Mouse (Mus musculus): Measurements from ENCODE around the gene Shd. TPM values are rescaled to one million over a fixed set of nuclear protein-coding genes. Genes with fewer than 3 reads are reported as not detected.

Shd gene
- total and polyA plus RNA-seq, 3 experiments: 0.46 to 0.87 (median 0.47) TPM

DNA sequence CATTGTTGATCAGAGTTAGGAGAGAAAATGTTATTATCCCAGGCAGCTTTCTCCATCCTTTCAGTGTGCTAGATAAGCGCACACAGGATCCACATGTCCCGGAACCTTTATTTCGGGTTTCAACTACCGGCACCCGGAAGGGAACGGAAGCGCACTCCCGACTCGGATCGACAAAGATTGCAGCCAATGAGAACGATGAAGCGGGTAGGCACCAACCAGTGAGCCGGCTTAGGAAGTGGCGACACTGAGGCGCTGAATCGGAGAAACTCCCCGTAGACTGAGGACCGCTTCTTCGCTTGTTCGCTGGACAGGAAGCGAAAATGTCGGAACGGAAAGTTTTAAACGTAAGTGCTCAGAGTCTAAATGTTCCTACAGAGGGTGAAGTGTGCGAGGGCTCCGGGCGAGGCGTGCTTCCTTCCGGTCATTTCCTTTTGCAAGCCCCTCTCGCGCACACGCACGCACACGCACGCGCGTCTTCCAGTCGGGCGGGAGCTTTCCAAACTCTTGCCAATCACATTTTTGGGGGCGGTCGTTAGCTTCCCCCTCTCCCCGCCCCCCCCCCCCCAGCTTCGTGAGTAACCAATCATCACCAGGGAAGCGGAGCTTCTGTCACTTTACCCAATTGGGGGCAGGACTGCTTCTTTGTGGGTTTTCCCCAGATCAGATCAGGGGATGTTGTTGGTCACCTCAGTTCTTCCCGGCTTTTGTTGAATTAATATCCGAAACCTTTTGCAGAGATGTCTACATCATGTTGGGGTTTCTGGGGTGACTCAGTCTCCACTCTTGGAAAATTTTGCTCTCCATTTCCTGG lies 11.1 kb upstream of the Shd start, which contains the start of gene Yju2:
Gene Yju2, plus strand, starts transcription at position 182 of the 811 bp plus-strand sequence.
- peaks cover 26% of the 10 kb centered on the region for H3K79me2 ChIP-seq (replicated peaks; ENCODE audit: control insufficient read depth, extremely low read depth, insufficient read depth, poor library complexity, severe bottlenecking)
- in situ Hi-C loops (cut with MboI; ENCODE audit: low pct_ligation_motif_present, low pct_unique_long_range_greater_than_20kb, low sequenced_read_pairs): loop anchor here (10.0 kb wide), 1 partner anchor 64 kb away; the partner anchor contains the start of gene Zfp959
- no peaks in the 10 kb centered on the region for H3K27me3 ChIP-seq (replicated peaks)
- peak within 1 kb of the TSS; percentile 57 to 59 (median 59) for H3K4me3 ChIP-seq (replicated peaks in 1 of 3; ENCODE audit: low read depth in 2 of 3, low read length in 2 of 3, poor library complexity in 1 of 3)
- peak; percentile 95 for DNase-seq (ENCODE audit: extremely low read depth)
- dilution Hi-C loops (cut with MboI; ENCODE audit: extremely low pct_ligation_motif_present, extremely low pct_unique_long_range_greater_than_20kb, low sequenced_read_pairs): no loop called here
- peak within 1 kb of the TSS; percentile 91 for H3K4me2 ChIP-seq (ENCODE audit: insufficient read depth, low read depth, poor library complexity, severe bottlenecking)
- H3K4me1 ChIP-seq (ENCODE audit: control insufficient read depth in 1 of 2, insufficient read depth in 2 of 2): peaks cover 31 to 60% of the 10 kb centered on the region in 2 experiments
- peaks cover 52 to 73% of the 10 kb centered on the region in 2 experiments for H3K36me3 ChIP-seq (replicated peaks in 1 of 2; ENCODE audit: control insufficient read depth in 1 of 2, insufficient read depth in 1 of 2, low read length in 1 of 2)
- H3K9me3 ChIP-seq (replicated peaks; ENCODE audit: low read length): no peaks in the 10 kb centered on the region
- no peak for TF ChIP-seq UBTF (IDR thresholded peaks at IDR 0.05; ENCODE audit: low read depth, low read length)
- TF ChIP-seq KAT2A (IDR thresholded peaks at IDR 0.05; ENCODE audit: insufficient replicate concordance, low read length): peak; percentile 92
- TF ChIP-seq ZC3H11A (IDR thresholded peaks at IDR 0.05; ENCODE audit: low read depth, low read length): no peak
- no peak; the same call in 1 of the 2 replicates for TF ChIP-seq ETS1 (conservative IDR thresholded peaks at IDR 0.05; ENCODE audit: low read depth, low read length)
- peak; percentile 93 for TF ChIP-seq MAX (IDR thresholded peaks at IDR 0.05; ENCODE audit: low read length)
- TF ChIP-seq HCFC1 (IDR thresholded peaks at IDR 0.05; ENCODE audit: low read depth, low read length): peak; percentile 94
- peak; percentile 83; the same call in 1 of the 2 replicates for TF ChIP-seq MYC (IDR thresholded peaks at IDR 0.05; ENCODE audit: low read depth, low read length)
- peak; percentile 81 for TF ChIP-seq NRF1 (IDR thresholded peaks at IDR 0.05; ENCODE audit: low read depth, low read length)
- peak; percentile 87 for TF ChIP-seq SIN3A (IDR thresholded peaks at IDR 0.05; ENCODE audit: low read length)
- TF ChIP-seq EP300 (IDR thresholded peaks at IDR 0.05; ENCODE audit: low read length): no peak
- TF ChIP-seq POLR2AphosphoS2 (IDR thresholded peaks at IDR 0.05; ENCODE audit: low read depth, low read length): no peak; the same call in 1 of the 2 replicates
- TF ChIP-seq GABPA (IDR thresholded peaks at IDR 0.05; ENCODE audit: insufficient replicate concordance, low read depth, low read length): peak; percentile 31; the same call in 1 of the 2 replicates
- 0 out of 2 replicates have a peak, but pooled peaks have one; percentile 70 for TF ChIP-seq E2F4 (IDR thresholded peaks at IDR 0.05; ENCODE audit: insufficient replicate concordance, low read depth, low read length)
- peak; percentile 54; the same call in 1 of the 2 replicates for TF ChIP-seq MEF2A (IDR thresholded peaks at IDR 0.05; ENCODE audit: borderline replicate concordance, low read depth, low read length)
- TF ChIP-seq JUN (IDR thresholded peaks at IDR 0.05; ENCODE audit: insufficient read depth, low read depth, low read length): no peak
- TF ChIP-seq NELFE (IDR thresholded peaks at IDR 0.05; ENCODE audit: low read depth, low read length): peak; percentile 55
- peak; percentile 70 for TF ChIP-seq POLR2A (IDR thresholded peaks at IDR 0.05; ENCODE audit: low read depth, low read length)
- no peak for TF ChIP-seq USF2 (conservative IDR thresholded peaks at IDR 0.05; ENCODE audit: low read depth, low read length)
- TF ChIP-seq JUND (conservative IDR thresholded peaks at IDR 0.05; ENCODE audit: low read depth, low read length): peak; percentile 50
- TF ChIP-seq SMC3 (IDR thresholded peaks at IDR 0.05; ENCODE audit: low read depth, low read length): no peak
- TF ChIP-seq MAFK (IDR thresholded peaks at IDR 0.05; ENCODE audit: insufficient replicate concordance, low read length): peak; percentile 56; the same call in 1 of the 2 replicates
- TF ChIP-seq MXI1 (IDR thresholded peaks at IDR 0.05; ENCODE audit: low read depth, low read length): peak; percentile 85
- TF ChIP-seq ZKSCAN1 (IDR thresholded peaks at IDR 0.05; ENCODE audit: borderline replicate concordance, low read depth, low read length): no peak
- no peak for TF ChIP-seq PAX5 (IDR thresholded peaks at IDR 0.05; ENCODE audit: low read length)
- TF ChIP-seq ZMIZ1 (IDR thresholded peaks at IDR 0.05; ENCODE audit: low read depth, low read length): peak; percentile 79
- peak; percentile 8 for TF ChIP-seq USF1 (IDR thresholded peaks at IDR 0.05; ENCODE audit: low read depth, low read length)
- TF ChIP-seq RAD21 (IDR thresholded peaks at IDR 0.05; ENCODE audit: low read depth, low read length): no peak
- peak; percentile 69 for TF ChIP-seq BHLHE40 (IDR thresholded peaks at IDR 0.05; ENCODE audit: low read depth, low read length)
- TF ChIP-seq IRF4 (IDR thresholded peaks at IDR 0.05; ENCODE audit: low read depth, low read length): peak; percentile 82
- no peak for TF ChIP-seq MAZ (IDR thresholded peaks at IDR 0.05; ENCODE audit: low read depth, low read length)
- TF ChIP-seq CHD2 (IDR thresholded peaks at IDR 0.05; ENCODE audit: low read length): peak; percentile 94
- TF ChIP-seq ZNF384 (IDR thresholded peaks at IDR 0.05; ENCODE audit: low read depth, low read length): 0 out of 2 replicates have a peak, but pooled peaks have one; percentile 34
- TF ChIP-seq TCF12 (IDR thresholded peaks at IDR 0.05; ENCODE audit: low read depth, low read length): peak; percentile 89
- TF ChIP-seq CHD1 (IDR thresholded peaks at IDR 0.05; ENCODE audit: low read depth, low read length): no peak; the same call in 1 of the 2 replicates
- TF ChIP-seq ELF1 (IDR thresholded peaks at IDR 0.05; ENCODE audit: low read depth, low read length): peak; percentile 86
- TF ChIP-seq CTCF (conservative IDR thresholded peaks at IDR 0.05 in 1 of 2, IDR thresholded peaks at IDR 0.05 in 1 of 2; ENCODE audit: low read depth in 2 of 2, low read length in 2 of 2): no peak
- TF ChIP-seq TBP (conservative IDR thresholded peaks at IDR 0.05; ENCODE audit: low read depth, low read length): peak; percentile 84
- H3K27ac ChIP-seq (ENCODE audit: insufficient read depth, low read depth): peak within 1 kb of the TSS; percentile 89
- peak within 1 kb of the TSS; percentile 69 for H3K9ac ChIP-seq (ENCODE audit: insufficient read depth, low read depth)
